Mouse (Mus musculus): Measurements from ENCODE around the gene Trpm1. TPM values are rescaled to one million over a fixed set of nuclear protein-coding genes. Genes with fewer than 3 reads are reported as not detected.
A peak's percentile ranks its signal among the peaks of the same experiment; 100 is the strongest.

Trpm1 gene
- polyA plus RNA-seq, 2 experiments = not detected

DNA sequence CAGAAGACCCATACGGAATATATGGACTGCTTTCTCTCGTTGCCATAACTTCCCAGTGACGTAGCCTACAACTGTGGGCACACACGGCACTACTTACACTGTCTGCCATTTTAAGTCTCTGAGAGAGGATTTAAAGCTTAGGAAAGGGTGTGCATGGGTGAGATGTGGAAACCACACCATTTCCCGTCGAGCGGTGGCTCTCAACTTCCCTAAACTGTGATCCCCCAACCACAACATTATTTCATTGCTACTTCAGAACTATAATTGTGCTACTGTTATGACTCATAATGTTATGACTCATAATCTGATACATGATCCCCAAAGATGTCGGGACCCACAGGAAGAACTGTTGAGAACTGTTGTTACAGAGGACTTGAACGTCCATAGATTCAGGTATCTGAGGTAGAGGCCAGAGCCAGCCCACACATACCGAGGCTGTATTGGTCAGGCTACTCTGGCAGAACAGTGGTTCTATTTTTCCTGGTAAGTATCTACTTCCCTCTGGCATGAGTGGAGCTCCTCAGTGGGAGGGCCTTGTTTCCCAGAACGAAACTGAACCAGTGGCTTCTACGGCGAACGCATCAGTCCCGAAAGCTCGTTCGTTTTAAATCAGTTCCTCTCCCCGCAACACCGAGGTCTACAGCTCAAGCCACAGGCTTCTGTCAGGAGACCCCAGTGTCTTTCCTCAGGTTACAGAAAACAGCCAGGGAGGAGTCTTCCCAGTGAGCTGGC, 12.2 kb upstream of the Trpm1 start:
- DNase-seq (ENCODE audit: low read depth in 3 of 3, low spot score in 3 of 3) = peak in 2 of 3 experiments; percentile 2 to 29
- no peak overlapping the region for H3K27ac ChIP-seq

GRCm38 (mm10) chr7:64149337-64149736, 4.3 kb upstream of the Trpm1 start:
- no peaks in the 10 kb centered on the region for H3K4me1 ChIP-seq (replicated peaks; ENCODE audit: control insufficient read depth in 2 of 2, insufficient read depth in 2 of 2, low read length in 1 of 2)
- WGBS (ENCODE audit: insufficient replicate concordance) = 31% methylated on average over 2 of the region's 2 CpGs
- no peak for ATAC-seq (ENCODE audit: insufficient read depth)
- no peak overlapping the region for H3K4me2 ChIP-seq (ENCODE audit: low read depth)
- no peak overlapping the region for H3K9ac ChIP-seq (replicated peaks)
- H3K4me3 ChIP-seq (ENCODE audit: insufficient read depth in 1 of 2, low read depth in 2 of 2, low read length in 2 of 2) = no peak overlapping the region
- TF ChIP-seq EP300 (IDR thresholded peaks at IDR 0.05; ENCODE audit: low read depth) (no peak), CTCF (IDR thresholded peaks at IDR 0.05; ENCODE audit: low read depth) (no peak)
- DNase-seq (ENCODE audit: low read depth in 3 of 3, low spot score in 3 of 3) = no peak
- H3K36me3 ChIP-seq (replicated peaks; ENCODE audit: control insufficient read depth, insufficient read depth, low read depth) = no peaks in the 10 kb centered on the region
- no peaks in the 10 kb centered on the region for H3K27me3 ChIP-seq (ENCODE audit: control insufficient read depth, insufficient read depth, low read length)
- H3K9me3 ChIP-seq (ENCODE audit: control insufficient read depth, low read length) = no peaks in the 10 kb centered on the region
- no peak overlapping the region for H3K27ac ChIP-seq

More for the DNA sequence above, 12.2 kb upstream of the Trpm1 start:
- H3K4me2 ChIP-seq (ENCODE audit: low read depth) = peak overlapping the region; percentile 22; the same call in 1 of the 2 replicates
- H3K27me3 ChIP-seq (ENCODE audit: control insufficient read depth, insufficient read depth, low read length) = no peaks in the 10 kb centered on the region
- no peaks in the 10 kb centered on the region for H3K36me3 ChIP-seq (replicated peaks; ENCODE audit: control insufficient read depth, insufficient read depth, low read depth)
- no peak overlapping the region for H3K9ac ChIP-seq (replicated peaks)
- H3K4me3 ChIP-seq (ENCODE audit: insufficient read depth in 1 of 2, low read depth in 2 of 2, low read length in 2 of 2) = no peak overlapping the region
- TF ChIP-seq EP300 (IDR thresholded peaks at IDR 0.05; ENCODE audit: low read depth) = no peak
- no peak for TF ChIP-seq CTCF (IDR thresholded peaks at IDR 0.05; ENCODE audit: low read depth)
- WGBS (ENCODE audit: insufficient replicate concordance) = 30% methylated on average over 19 of the region's 19 CpGs
- H3K9me3 ChIP-seq (ENCODE audit: control insufficient read depth, low read length) = no peaks in the 10 kb centered on the region
- no peak for ATAC-seq (ENCODE audit: insufficient read depth)
- no peaks in the 10 kb centered on the region for H3K4me1 ChIP-seq (replicated peaks; ENCODE audit: control insufficient read depth in 2 of 2, insufficient read depth in 2 of 2, low read length in 1 of 2)

DNA sequence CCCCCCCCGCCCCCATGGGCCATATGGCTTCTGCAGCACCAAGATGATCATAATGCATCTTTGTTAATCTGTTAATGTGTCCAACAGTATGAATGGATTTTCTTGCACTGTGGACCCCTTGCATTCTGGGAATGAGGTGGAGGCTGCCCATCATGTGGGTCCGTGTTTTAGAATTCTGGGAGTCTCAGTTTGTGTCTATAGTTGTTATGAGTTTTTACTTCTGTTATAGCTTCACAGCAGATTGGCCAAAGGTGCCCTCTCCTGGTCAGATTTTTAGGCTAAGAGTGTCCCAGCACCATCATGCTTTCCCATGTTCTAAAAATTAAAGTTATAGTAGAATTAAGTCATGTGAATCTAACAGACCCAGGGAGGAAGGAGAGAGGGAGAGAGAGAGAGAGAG, 3.9 kb upstream of the Trpm1 start:
- no peak overlapping the region for H3K27ac ChIP-seq
- no peak for ATAC-seq (ENCODE audit: insufficient read depth)
- H3K9ac ChIP-seq (replicated peaks) = no peak overlapping the region
- TF ChIP-seq CTCF (IDR thresholded peaks at IDR 0.05; ENCODE audit: low read depth) (0 out of 2 replicates have a peak, but pooled peaks have one; percentile 15), EP300 (IDR thresholded peaks at IDR 0.05; ENCODE audit: low read depth) (no peak)
- no peaks in the 10 kb centered on the region for H3K9me3 ChIP-seq (ENCODE audit: control insufficient read depth, low read length)
- 29% methylated on average over 2 of the region's 2 CpGs for WGBS (ENCODE audit: insufficient replicate concordance)
- H3K4me2 ChIP-seq (ENCODE audit: low read depth) = no peak overlapping the region
- H3K4me3 ChIP-seq (ENCODE audit: insufficient read depth in 1 of 2, low read depth in 2 of 2, low read length in 2 of 2) = no peak overlapping the region
- DNase-seq (ENCODE audit: low read depth in 3 of 3, low spot score in 3 of 3) = no peak
- no peaks in the 10 kb centered on the region for H3K36me3 ChIP-seq (replicated peaks; ENCODE audit: control insufficient read depth, insufficient read depth, low read depth)
- H3K27me3 ChIP-seq (ENCODE audit: control insufficient read depth, insufficient read depth, low read length) = no peaks in the 10 kb centered on the region
- no peaks in the 10 kb centered on the region for H3K4me1 ChIP-seq (replicated peaks; ENCODE audit: control insufficient read depth in 2 of 2, insufficient read depth in 2 of 2, low read length in 1 of 2)

- H3K9ac ChIP-seq (replicated peaks) = no peak overlapping the region
- WGBS (ENCODE audit: insufficient replicate concordance) = 54% methylated on average over 6 of the region's 6 CpGs
- no peak overlapping the region for H3K4me3 ChIP-seq (ENCODE audit: insufficient read depth in 1 of 2, low read depth in 2 of 2, low read length in 2 of 2)
- H3K4me1 ChIP-seq (replicated peaks; ENCODE audit: control insufficient read depth in 2 of 2, insufficient read depth in 2 of 2, low read length in 1 of 2) = no peaks in the 10 kb centered on the region
- H3K36me3 ChIP-seq (replicated peaks; ENCODE audit: control insufficient read depth, insufficient read depth, low read depth) = no peaks in the 10 kb centered on the region
- DNase-seq (ENCODE audit: low read depth in 3 of 3, low spot score in 3 of 3) (no peak), ATAC-seq (ENCODE audit: insufficient read depth) (no peak)
- H3K9me3 ChIP-seq (ENCODE audit: control insufficient read depth, low read length) = no peaks in the 10 kb centered on the region
- H3K4me2 ChIP-seq (ENCODE audit: low read depth) = no peak overlapping the region
- no peak overlapping the region for H3K27ac ChIP-seq
- TF ChIP-seq EP300 (IDR thresholded peaks at IDR 0.05; ENCODE audit: low read depth) (no peak), CTCF (IDR thresholded peaks at IDR 0.05; ENCODE audit: low read depth) (no peak)
- H3K27me3 ChIP-seq (ENCODE audit: control insufficient read depth, insufficient read depth, low read length) = no peaks in the 10 kb centered on the region
These were observed 3.1 kb upstream of the Trpm1 start for GRCm38 (mm10) chr7:64150436-64151080.

DNA sequence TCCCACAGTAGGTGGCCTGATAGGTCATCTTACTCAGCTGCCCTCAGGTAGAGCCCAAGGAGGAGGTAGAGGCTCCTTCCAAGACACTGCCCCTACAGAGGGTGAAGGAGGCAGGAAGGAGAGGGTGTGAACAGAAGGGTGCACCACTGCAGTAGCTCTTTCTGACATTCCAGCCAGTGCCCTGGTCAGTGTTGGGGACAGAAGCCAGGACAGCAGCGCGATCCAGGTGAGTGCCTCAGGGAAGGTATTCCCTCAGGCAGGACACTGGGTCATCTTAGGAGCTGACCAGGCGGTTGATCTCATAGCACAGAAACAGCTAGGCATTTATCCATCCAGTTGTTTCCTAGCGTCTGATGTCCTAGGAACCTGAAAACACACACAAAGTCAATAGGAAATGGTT, 1.6 kb downstream of the Trpm1 start:
- no peaks in the 10 kb centered on the region for H3K27me3 ChIP-seq (ENCODE audit: control insufficient read depth, insufficient read depth, low read length)
- H3K4me3 ChIP-seq (ENCODE audit: insufficient read depth in 1 of 2, low read depth in 2 of 2, low read length in 2 of 2) = no peak overlapping the region
- H3K27ac ChIP-seq = no peak overlapping the region
- DNase-seq (ENCODE audit: low read depth in 3 of 3, low spot score in 3 of 3) (no peak), ATAC-seq (ENCODE audit: insufficient read depth) (no peak)
- H3K36me3 ChIP-seq (replicated peaks; ENCODE audit: control insufficient read depth, insufficient read depth, low read depth) = no peaks in the 10 kb centered on the region
- H3K9ac ChIP-seq (replicated peaks) = no peak overlapping the region
- H3K9me3 ChIP-seq (ENCODE audit: control insufficient read depth, low read length) = no peaks in the 10 kb centered on the region
- TF ChIP-seq CTCF (IDR thresholded peaks at IDR 0.05; ENCODE audit: low read depth) = no peak
- no peak for TF ChIP-seq EP300 (IDR thresholded peaks at IDR 0.05; ENCODE audit: low read depth)
- no peaks in the 10 kb centered on the region for H3K4me1 ChIP-seq (replicated peaks; ENCODE audit: control insufficient read depth in 2 of 2, insufficient read depth in 2 of 2, low read length in 1 of 2)
- no peak overlapping the region for H3K4me2 ChIP-seq (ENCODE audit: low read depth)
- 54% methylated on average over 4 of the region's 4 CpGs for WGBS (ENCODE audit: insufficient replicate concordance)
